Mouse (Mus musculus) frontal cortex, postnatal 25 days (tissue): ENCODE results near the gene Spout1.

Experiments
- DNase-seq, 2 experiments: peaks; one replicate each; pipeline ENCODE4 v3.0.0; 2022; ENCODE audit warnings: low spot score in 2 of 2

The Spout1 gene

GRCm38 (mm10) chr2:30130156-30130555 is 48.1 kb downstream of the Spout1 start:
- DNase-seq, result no peak

- no peak for DNase-seq
Observed at GRCm38 (mm10) chr2:30128789-30129188, 49.5 kb downstream of the Spout1 start.

- DNase-seq, result peak; percentile 87 to 90
Observed at GRCm38 (mm10) chr2:30124472-30125274, 53.6 kb downstream of the Spout1 start, which contains the start of gene Zer1. TSS of gene Zer1 (minus strand) at chr2:30124585.

GRCm38 (mm10) chr2:30123729-30124471 is 54.4 kb downstream of the Spout1 start:
- DNase-seq, result peak; percentile 38 to 41
